Mouse (Mus musculus) megakaryocyte, embryonic 14.5 days (primary cell): ENCODE results near the gene Rnf167.

Experiments used
- FLI1 ChIP-seq: IDR thresholded peaks from 2 replicates; pipeline ENCODE4 v1.6.1; 2012; ENCODE audit warnings: low read length, inconsistent platforms, mixed read lengths
- GATA1 ChIP-seq: IDR thresholded peaks from 3 replicates; pipeline ENCODE4 v1.6.1; 2012; ENCODE audit warnings: mixed read lengths, low read length, inconsistent platforms, borderline replicate concordance

- TF ChIP-seq GATA1 = no peak
- TF ChIP-seq FLI1 = no peak
These were observed 11.4 kb upstream of the Rnf167 start for GRCm38 (mm10) chr11:70635601-70636000.
